Mouse (Mus musculus): ENCODE data around the gene Rae1.

DNA sequence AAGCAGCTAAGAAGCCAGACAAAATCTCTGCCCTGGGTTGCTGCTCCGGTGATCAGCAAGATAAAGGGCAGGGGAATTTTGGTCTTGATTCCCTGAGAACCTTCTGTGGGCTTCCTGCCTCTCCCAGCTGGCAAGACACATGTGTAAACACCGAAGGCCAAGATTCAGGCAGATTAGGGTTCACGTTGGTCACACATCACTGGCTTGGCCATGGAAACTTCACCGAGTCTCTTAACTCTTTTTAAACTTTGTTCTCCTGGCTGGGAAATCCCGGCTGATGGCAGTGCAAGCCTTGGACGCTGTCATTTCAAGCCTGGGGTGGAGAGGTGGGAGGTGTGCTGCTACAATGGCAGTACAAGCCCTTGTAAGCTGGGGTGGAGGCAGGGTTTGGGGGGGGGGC lies 38.7 kb upstream of the Rae1 start:
- TF ChIP-seq EP300 (IDR thresholded peaks at IDR 0.05) (no peak), CTCF (IDR thresholded peaks at IDR 0.05) (no peak)
